Mouse (Mus musculus) limb, embryonic 10.5 days (tissue): Measurements from ENCODE around the gene Klk4. TPM values are rescaled to one million over a fixed set of nuclear protein-coding genes. Genes with fewer than 3 reads are reported as not detected.
A peak's percentile ranks its signal among the peaks of the same experiment; 100 is the strongest.

Experiments used
- DNase-seq: peaks from one replicate; pipeline ENCODE4 v3.0.0-alpha.2; 2017; ENCODE audit warnings: low spot score
- H3K27ac ChIP-seq: fragments of 300-500 bp; sonication (generic); 2 replicates; pipeline ENCODE4 v1.5.1; 2016; ENCODE audit warnings: mild to moderate bottlenecking
- H3K27me3 ChIP-seq: fragments of 300-500 bp; sonication (generic); 2 replicates; pipeline ENCODE4 v1.6.1; 2016; ENCODE audit warnings: low read depth, mild to moderate bottlenecking; ENCODE audit not compliant: poor library complexity, severe bottlenecking
- H3K36me3 ChIP-seq: fragments of 300-500 bp; sonication (generic); 2 replicates; pipeline ENCODE4 v1.6.1; 2016; ENCODE audit warnings: mild to moderate bottlenecking, moderate library complexity
- H3K4me1 ChIP-seq: fragments of 300-500 bp; sonication (generic); 2 replicates; pipeline ENCODE4 v1.6.1; 2016
- H3K4me3 ChIP-seq: fragments of 300-500 bp; sonication (generic); 2 replicates; pipeline ENCODE4 v1.5.1; 2016; ENCODE audit warnings: mild to moderate bottlenecking, moderate library complexity
- H3K9me3 ChIP-seq: fragments of 300-500 bp; sonication (generic); replicated peaks from 2 replicates; pipeline ENCODE4 v1.6.1; 2016; ENCODE audit warnings: mild to moderate bottlenecking
- WGBS: fragments of 180-500 bp; shearing (Covaris S2); methylation state at CpG from one replicate; pipeline ENCODE4 v1.1.7; 2016; 5-methylcytosine and 5-hydroxymethylcytosine counted together
- polyA plus RNA-seq: library from polyadenylated mRNA; unstranded; fragments of >200 nt; fragmentation: Nextera tagmentation; extraction: Ambion mirVana; gene quantifications from 2 replicates; pipeline ENCODE4 v1.2.1, GENCODE M21; 2016

Klk4 gene
- polyA plus RNA-seq, 1 experiment from 2014 or later = not detected

- H3K4me3 ChIP-seq = no peak overlapping the region
- 59% methylated on average over 1 of the region's 1 CpGs for WGBS
- no peak for DNase-seq
- no peaks in the 10 kb centered on the region for H3K36me3 ChIP-seq
- H3K27me3 ChIP-seq = peaks cover 21% of the 10 kb centered on the region; the same call in 1 of the 2 replicates
- no peaks in the 10 kb centered on the region for H3K9me3 ChIP-seq
- H3K27ac ChIP-seq = no peak overlapping the region
- H3K4me1 ChIP-seq = peaks cover 35% of the 10 kb centered on the region
Observed at GRCm38 (mm10) chr7:43878281-43878680, 2.7 kb upstream of the Klk4 start.

GRCm38 (mm10) chr7:43882346-43882745 lies 1.4 kb downstream of the Klk4 start:
- Histone ChIP-seq H3K9me3 (no peaks in the 10 kb centered on the region), H3K27ac (no peak overlapping the region), H3K36me3 (no peaks in the 10 kb centered on the region), H3K4me3 (no peak overlapping the region), H3K27me3 (peaks cover 21% of the 10 kb centered on the region; the same call in 1 of the 2 replicates), H3K4me1 (peaks cover 24% of the 10 kb centered on the region)
- DNase-seq = no peak
- 17% methylated on average over 4 of the region's 4 CpGs for WGBS

GRCm38 (mm10) chr7:43882811-43883210 lies 1.9 kb downstream of the Klk4 start:
- Histone ChIP-seq H3K4me3 (no peak overlapping the region), H3K36me3 (no peaks in the 10 kb centered on the region), H3K4me1 (peaks cover 24% of the 10 kb centered on the region), H3K9me3 (no peaks in the 10 kb centered on the region), H3K27ac (no peak overlapping the region), H3K27me3 (peaks cover 21% of the 10 kb centered on the region; the same call in 1 of the 2 replicates)
- WGBS = 21% methylated on average over 4 of the region's 4 CpGs
- DNase-seq = no peak

GRCm38 (mm10) chr7:43883547-43883946 lies 2.6 kb downstream of the Klk4 start:
- Histone ChIP-seq H3K27ac (no peak overlapping the region), H3K4me3 (0 out of 2 replicates have a peak overlapping the region, but pooled peaks have one; percentile 16), H3K36me3 (no peaks in the 10 kb centered on the region), H3K4me1 (peaks cover 24% of the 10 kb centered on the region), H3K9me3 (no peaks in the 10 kb centered on the region), H3K27me3 (peaks cover 21% of the 10 kb centered on the region; the same call in 1 of the 2 replicates)
- WGBS = 10% methylated on average over 14 of the region's 14 CpGs
- DNase-seq = peak; percentile 60

- Histone ChIP-seq H3K9me3 (no peaks in the 10 kb centered on the region), H3K4me3 (no peak overlapping the region), H3K36me3 (no peaks in the 10 kb centered on the region), H3K27ac (no peak overlapping the region), H3K27me3 (no peaks in the 10 kb centered on the region), H3K4me1 (0 out of 2 replicates have a peak, but pooled peaks cover 5% of the 10 kb centered on the region)
- DNase-seq = no peak
- 66% methylated on average over 5 of the region's 5 CpGs for WGBS
Observed at GRCm38 (mm10) chr7:43891365-43891764, 10.4 kb downstream of the Klk4 start.

GRCm38 (mm10) chr7:43891788-43892187 lies 10.8 kb downstream of the Klk4 start:
- H3K36me3 ChIP-seq = no peaks in the 10 kb centered on the region
- no peak overlapping the region for H3K4me3 ChIP-seq
- H3K4me1 ChIP-seq = 0 out of 2 replicates have a peak, but pooled peaks cover 5% of the 10 kb centered on the region
- no peaks in the 10 kb centered on the region for H3K9me3 ChIP-seq
- no peak for DNase-seq
- 51% methylated on average over 3 of the region's 3 CpGs for WGBS
- no peaks in the 10 kb centered on the region for H3K27me3 ChIP-seq
- no peak overlapping the region for H3K27ac ChIP-seq

- 15% methylated on average over 1 of the region's 1 CpGs for WGBS
- no peak overlapping the region for H3K27ac ChIP-seq
- H3K36me3 ChIP-seq = no peaks in the 10 kb centered on the region
- H3K9me3 ChIP-seq = no peaks in the 10 kb centered on the region
- peak; percentile 85 for DNase-seq
- no peak overlapping the region for H3K4me3 ChIP-seq
- no peaks in the 10 kb centered on the region for H3K27me3 ChIP-seq
- H3K4me1 ChIP-seq = 0 out of 2 replicates have a peak, but pooled peaks cover 5% of the 10 kb centered on the region
Observed at GRCm38 (mm10) chr7:43894836-43895235, 13.9 kb downstream of the Klk4 start.

- 67% methylated on average over 9 of the region's 9 CpGs for WGBS
- H3K9me3 ChIP-seq = no peaks in the 10 kb centered on the region
Observed at GRCm38 (mm10) chr7:43914821-43915220, 33.9 kb downstream of the Klk4 start.

GRCm38 (mm10) chr7:43918426-43918825 lies 37.5 kb downstream of the Klk4 start:
- Histone ChIP-seq H3K4me1 (no peaks in the 10 kb centered on the region), H3K36me3 (no peaks in the 10 kb centered on the region), H3K27ac (no peak overlapping the region), H3K4me3 (no peak overlapping the region), H3K9me3 (no peaks in the 10 kb centered on the region), H3K27me3 (no peaks in the 10 kb centered on the region)
- DNase-seq = no peak
- 85% methylated on average over 13 of the region's 13 CpGs for WGBS

More at GRCm38 (mm10) chr7:43914821-43915220, 33.9 kb downstream of the Klk4 start:
- H3K27ac ChIP-seq = no peak overlapping the region
- no peaks in the 10 kb centered on the region for H3K4me1 ChIP-seq
- no peaks in the 10 kb centered on the region for H3K36me3 ChIP-seq
- H3K27me3 ChIP-seq = no peaks in the 10 kb centered on the region
- DNase-seq = no peak
- H3K4me3 ChIP-seq = no peak overlapping the region

- Histone ChIP-seq H3K36me3 (no peaks in the 10 kb centered on the region), H3K4me1 (no peaks in the 10 kb centered on the region), H3K27me3 (no peaks in the 10 kb centered on the region), H3K9me3 (no peaks in the 10 kb centered on the region), H3K4me3 (no peak overlapping the region), H3K27ac (no peak overlapping the region)
- DNase-seq = no peak
- 83% methylated on average over 8 of the region's 8 CpGs for WGBS
Observed at GRCm38 (mm10) chr7:43918871-43919270, 37.9 kb downstream of the Klk4 start.

- WGBS = 34% methylated on average over 14 of the region's 14 CpGs
- Histone ChIP-seq H3K9me3 (no peaks in the 10 kb centered on the region), H3K4me3 (no peak overlapping the region), H3K4me1 (no peaks in the 10 kb centered on the region), H3K27me3 (no peaks in the 10 kb centered on the region), H3K27ac (no peak overlapping the region), H3K36me3 (no peaks in the 10 kb centered on the region)
- DNase-seq = peak; percentile 82
Observed at GRCm38 (mm10) chr7:43919559-43920451, 38.8 kb downstream of the Klk4 start.

- H3K27me3 ChIP-seq = no peaks in the 10 kb centered on the region
- H3K9me3 ChIP-seq = no peaks in the 10 kb centered on the region
- H3K27ac ChIP-seq = no peak overlapping the region
- no peaks in the 10 kb centered on the region for H3K4me1 ChIP-seq
- no peaks in the 10 kb centered on the region for H3K36me3 ChIP-seq
- 91% methylated on average over 3 of the region's 3 CpGs for WGBS
- H3K4me3 ChIP-seq = no peak overlapping the region
- DNase-seq = no peak
Observed at GRCm38 (mm10) chr7:43920582-43920981, 39.6 kb downstream of the Klk4 start.

- H3K27me3 ChIP-seq = no peaks in the 10 kb centered on the region
- H3K4me3 ChIP-seq = no peak overlapping the region
- no peak for DNase-seq
- no peak overlapping the region for H3K27ac ChIP-seq
- 85% methylated on average over 6 of the region's 6 CpGs for WGBS
- no peaks in the 10 kb centered on the region for H3K4me1 ChIP-seq
- no peaks in the 10 kb centered on the region for H3K36me3 ChIP-seq
- no peaks in the 10 kb centered on the region for H3K9me3 ChIP-seq
Observed at GRCm38 (mm10) chr7:43921087-43921486, 40.1 kb downstream of the Klk4 start.
